Mouse (Mus musculus): ENCODE measurements around the gene Fkbpl. TPM values are rescaled to one million over a fixed set of nuclear protein-coding genes. Genes with fewer than 3 reads are reported as not detected.

The Fkbpl gene
- total RNA-seq (2023; ENCODE audit: inconsistent age): 2.6 to 5.5 TPM (median 2.9 TPM) in 4 replicates

DNA sequence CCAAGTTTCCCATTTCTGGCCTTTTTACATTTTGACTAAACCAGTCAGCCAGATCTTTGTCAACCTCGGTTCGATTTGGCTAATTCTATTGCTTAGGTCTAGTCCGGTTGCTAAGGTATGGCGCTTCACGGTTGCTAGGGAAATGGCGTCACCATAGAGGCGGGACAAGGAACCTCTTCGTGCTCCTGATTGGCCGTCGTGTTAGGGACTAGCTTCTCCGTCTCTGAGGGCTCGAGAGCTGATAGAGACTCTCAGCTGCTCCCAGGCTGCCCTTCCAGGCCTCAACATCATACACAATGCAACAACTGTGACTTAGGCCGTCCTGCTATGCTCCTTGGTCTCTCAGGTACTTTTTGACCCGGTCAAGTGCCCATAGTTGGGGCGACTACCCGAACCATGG is at the start of gene Fkbpl:
Gene Fkbpl (plus strand): TSS at position 157 of the 400 bp plus-strand sequence.

DNA sequence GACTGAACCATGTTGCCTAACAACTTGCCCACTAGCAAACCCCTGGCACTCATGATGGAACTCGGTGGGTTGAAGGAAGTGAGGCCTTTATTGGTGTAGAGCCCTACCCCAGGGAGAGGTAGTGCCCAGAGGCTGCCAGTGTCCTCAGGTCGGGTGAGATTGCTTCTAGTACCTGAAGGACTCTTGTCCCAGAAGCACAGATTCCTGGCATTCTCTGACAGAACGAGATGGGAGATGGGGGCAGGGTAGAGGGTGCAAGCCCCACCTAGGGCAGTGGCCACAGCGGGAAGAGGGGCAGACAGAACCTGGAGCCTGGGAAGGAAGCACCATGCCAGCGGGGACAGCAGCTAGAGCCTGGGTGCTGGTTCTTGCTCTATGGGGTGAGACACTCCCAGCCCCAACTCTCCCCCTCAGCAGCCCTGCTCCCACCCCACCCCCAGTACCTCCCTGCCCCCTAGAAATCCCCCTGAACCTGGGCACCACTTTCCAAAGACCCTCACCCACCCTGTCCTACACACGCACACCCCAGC is 46.9 kb upstream of the Fkbpl start, which contains the start of gene Ager:
Gene Ager (plus strand): TSS at position 297 of the 530 bp plus-strand sequence.

DNA sequence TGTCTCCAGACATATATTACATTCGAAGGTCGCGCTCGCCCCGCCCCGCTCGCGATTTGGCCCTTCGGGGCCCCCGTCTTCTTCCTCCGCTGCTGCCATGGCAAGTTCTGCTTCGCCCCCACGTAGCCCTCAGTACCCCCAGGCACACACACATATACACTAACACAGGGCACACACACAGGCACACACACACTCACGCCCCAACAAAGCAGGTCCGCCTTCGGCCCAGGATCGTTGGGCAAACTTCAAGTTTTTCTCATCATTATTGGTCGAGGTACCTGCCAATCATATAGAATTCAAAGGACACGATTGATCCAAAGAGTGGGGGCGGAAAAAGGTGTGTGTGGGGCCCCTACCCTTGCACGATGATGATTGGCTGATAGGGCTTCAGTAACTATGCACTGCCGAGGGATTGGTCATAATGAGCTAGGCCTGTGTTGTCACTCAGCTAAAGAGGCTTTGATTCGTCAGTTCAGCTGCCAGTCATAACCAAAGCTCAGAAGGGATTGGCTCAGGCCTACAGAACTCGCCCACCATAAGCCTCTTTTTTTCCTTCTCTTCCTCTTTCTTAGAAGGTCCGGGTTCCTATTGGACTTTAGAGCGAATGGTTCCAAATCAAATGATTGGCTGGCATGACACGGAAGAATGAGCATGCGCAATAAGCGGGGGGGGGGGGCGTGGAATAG is 41.0 kb upstream of the Fkbpl start, which contains the start of gene Rnf5:
Gene Rnf5 (minus strand): TSS at position 316 of the 686 bp plus-strand sequence.

DNA sequence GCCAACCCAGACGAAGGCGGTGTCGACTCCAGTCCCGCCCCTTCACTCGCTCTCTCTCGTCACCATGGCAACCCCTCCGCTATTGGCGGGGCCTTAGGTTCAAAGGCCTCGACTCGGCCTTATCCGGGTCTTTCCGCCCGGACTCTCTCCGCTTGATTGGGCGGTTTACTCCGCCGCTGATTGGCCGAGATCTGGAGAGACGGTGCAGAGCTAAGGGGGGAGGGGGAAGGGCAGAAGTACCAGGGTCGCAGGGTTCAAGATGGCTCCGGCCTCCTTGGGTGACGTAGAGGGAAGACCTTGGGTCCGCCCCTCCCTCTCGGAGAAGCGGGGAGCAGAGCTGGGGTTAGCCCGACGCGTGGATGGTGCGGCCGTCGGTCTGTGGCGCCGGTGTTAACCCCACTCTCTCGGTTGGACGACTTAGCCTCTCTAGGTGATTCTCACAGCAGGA is 40.5 kb upstream of the Fkbpl start, which contains the start of gene Agpat1:
Gene Agpat1 (plus strand): TSS at position 202 of the 448 bp plus-strand sequence.

GRCm38 (mm10) chr17:34615871-34616270 is 28.7 kb upstream of the Fkbpl start, which contains the start of gene Egfl8:
Gene Egfl8 (minus strand): TSS chr17:34615971.

DNA sequence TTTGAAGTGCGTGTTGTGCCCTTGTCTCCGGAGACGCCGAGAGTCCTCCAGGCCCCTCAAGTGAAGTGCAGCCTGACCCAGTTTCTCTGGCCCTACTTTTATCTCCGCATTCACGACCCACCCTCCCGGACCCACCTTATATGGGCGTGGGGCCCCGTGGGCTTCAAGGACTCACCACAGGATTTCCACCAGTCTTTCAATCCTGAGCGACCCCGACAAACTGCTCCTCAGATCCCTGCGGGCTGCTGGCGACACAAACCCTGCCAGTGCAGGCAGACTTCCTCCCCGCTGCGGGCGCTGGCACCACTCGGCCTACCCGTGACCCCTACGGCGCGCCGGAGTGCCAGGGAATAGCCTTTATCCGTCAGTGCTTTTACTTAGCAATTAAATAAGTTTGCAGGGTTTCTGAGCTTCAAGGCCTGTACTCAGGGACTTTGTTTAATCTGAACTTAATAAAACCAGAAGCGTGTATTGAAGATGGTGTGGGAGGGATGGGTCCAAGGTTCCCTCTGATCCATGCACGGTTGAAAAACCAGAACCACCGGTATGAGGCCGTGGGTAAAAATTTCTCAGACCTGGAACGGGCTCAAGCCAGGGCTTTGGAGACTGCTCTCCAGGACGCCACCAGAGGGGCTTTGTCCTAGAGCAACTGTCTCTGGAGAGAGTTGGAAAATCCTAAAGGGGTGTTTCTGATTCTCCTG is 16.5 kb upstream of the Fkbpl start, which contains the start of gene Ppt2:
Gene Ppt2 (minus strand): TSS at position 568 of the 701 bp plus-strand sequence.

GRCm38 (mm10) chr17:34629221-34629751 is 15.3 kb upstream of the Fkbpl start, which contains the start of gene Prrt1:
Gene Prrt1 (plus strand): TSS chr17:34629533.

GRCm38 (mm10) chr17:34646906-34647787 is 2.6 kb downstream of the Fkbpl start, which contains the start of gene Atf6b:
Gene Atf6b (plus strand): TSS chr17:34647146.

DNA sequence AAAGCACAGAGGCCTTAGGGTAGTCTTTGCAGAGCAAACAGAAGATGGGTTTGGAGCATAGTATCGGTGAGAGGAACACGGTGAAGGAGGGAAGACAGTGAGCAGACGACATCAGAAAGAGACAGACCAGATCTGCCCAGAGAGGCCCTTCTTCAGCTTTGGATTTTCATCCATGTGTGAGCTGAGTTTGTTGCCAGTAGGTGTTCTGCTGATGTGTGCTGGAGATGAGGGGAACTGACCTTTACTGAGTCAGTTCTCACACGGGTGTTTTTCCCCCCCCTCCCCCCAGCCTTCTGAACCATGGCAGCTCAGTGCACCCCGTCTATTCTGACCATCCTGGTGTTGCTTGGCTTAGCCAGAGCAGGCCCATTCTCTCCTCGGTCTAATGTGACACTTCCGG is 25.7 kb downstream of the Fkbpl start, which contains the start of gene Tnxb:
Gene Tnxb (plus strand): TSS at position 301 of the 400 bp plus-strand sequence.

Other genes with a start within 250 kb of the Fkbpl start
- gene BC051142, start 245.9 kb upstream of the Fkbpl start, total RNA-seq (2023; ENCODE audit: inconsistent age): 6.3 to 23.1 TPM (median 16.8 TPM) in 4 replicates
- gene Btnl4, start 167.4 kb upstream of the Fkbpl start, total RNA-seq (2023; ENCODE audit: inconsistent age): not detected in 4 replicates
- gene Btnl6, start 127.4 kb upstream of the Fkbpl start, total RNA-seq (2023; ENCODE audit: inconsistent age): not detected in 4 replicates
- 0.21 to 2.0 TPM (median 1.6 TPM) in 4 replicates for gene Notch4, start 80.5 kb upstream of the Fkbpl start, total RNA-seq (2023; ENCODE audit: inconsistent age)
- gene Gpsm3, start 55.0 kb upstream of the Fkbpl start, total RNA-seq (2023; ENCODE audit: inconsistent age): 116 to 126 TPM (median 122 TPM) in 4 replicates
- gene Pbx2, start 53.5 kb upstream of the Fkbpl start, total RNA-seq (2023; ENCODE audit: inconsistent age): 51.6 to 61.4 TPM (median 59.6 TPM) in 4 replicates
- 3.9 to 4.7 TPM (median 4.7 TPM) in 4 replicates for gene Ager, start 46.9 kb upstream of the Fkbpl start, total RNA-seq (2023; ENCODE audit: inconsistent age)
- gene Rnf5, start 41.1 kb upstream of the Fkbpl start, total RNA-seq (2023; ENCODE audit: inconsistent age): 30.2 to 36.8 TPM (median 35.2 TPM) in 4 replicates
- 58.3 to 69.5 TPM (median 62.3 TPM) in 4 replicates for gene Agpat1, start 40.5 kb upstream of the Fkbpl start, total RNA-seq (2023; ENCODE audit: inconsistent age)
- gene Egfl8, start 28.8 kb upstream of the Fkbpl start, total RNA-seq (2023; ENCODE audit: inconsistent age): 0.66 to 0.67 TPM in 2 of 4 replicates, not detected in the others
- gene Ppt2, start 16.3 kb upstream of the Fkbpl start, total RNA-seq (2023; ENCODE audit: inconsistent age): 3.3 to 5.0 TPM (median 4.2 TPM) in 4 replicates
- 0.84 TPM in 1 of 4 replicates, not detected in the others for gene Prrt1, start 15.2 kb upstream of the Fkbpl start, total RNA-seq (2023; ENCODE audit: inconsistent age)
- 66.4 to 79.2 TPM (median 74.6 TPM) in 4 replicates for gene Atf6b, start 2.4 kb downstream of the Fkbpl start, total RNA-seq (2023; ENCODE audit: inconsistent age)
- gene Tnxb, start 25.8 kb downstream of the Fkbpl start, total RNA-seq (2023; ENCODE audit: inconsistent age): 0.09 to 0.22 TPM (median 0.22 TPM) in 3 of 4 replicates, not detected in the other
- gene C4b, start 99.1 kb downstream of the Fkbpl start, total RNA-seq (2023; ENCODE audit: inconsistent age): 1.8 to 3.2 TPM (median 2.4 TPM) in 4 replicates
- gene Cyp21a1, start 159.8 kb downstream of the Fkbpl start, total RNA-seq (2023; ENCODE audit: inconsistent age): not detected in 4 replicates
- 60.8 to 71.7 TPM (median 69.2 TPM) in 4 replicates for gene Stk19, start 192.2 kb downstream of the Fkbpl start, total RNA-seq (2023; ENCODE audit: inconsistent age)
- 75.3 to 85.7 TPM (median 83.7 TPM) in 4 replicates for gene Dxo, start 192.3 kb downstream of the Fkbpl start, total RNA-seq (2023; ENCODE audit: inconsistent age)
- 102 to 123 TPM (median 110 TPM) in 4 replicates for gene Skiv2l, start 205.4 kb downstream of the Fkbpl start, total RNA-seq (2023; ENCODE audit: inconsistent age)
- gene Nelfe, start 205.6 kb downstream of the Fkbpl start, total RNA-seq (2023; ENCODE audit: inconsistent age): 33.5 to 41.3 TPM (median 38.0 TPM) in 4 replicates
- gene Cfb, start 217.8 kb downstream of the Fkbpl start, total RNA-seq (2023; ENCODE audit: inconsistent age): 0.54 TPM in 1 of 4 replicates, not detected in the others
- 11.1 to 11.4 TPM (median 11.2 TPM) in 4 replicates for gene Zbtb12, start 234.7 kb downstream of the Fkbpl start, total RNA-seq (2023; ENCODE audit: inconsistent age)
- gene Gm20547, start 237.3 kb downstream of the Fkbpl start, total RNA-seq (2023; ENCODE audit: inconsistent age): 0.27 TPM in 1 of 4 replicates, not detected in the others

Data from B cell, adult (primary cell).